Mouse (Mus musculus): ENCODE measurements around the gene Foxn3. TPM values are rescaled to one million over a fixed set of nuclear protein-coding genes. Genes with fewer than 3 reads are reported as not detected.

The Foxn3 gene
- total RNA-seq, 2 experiments from 2014 or later, result 98.5 to 102 TPM

DNA sequence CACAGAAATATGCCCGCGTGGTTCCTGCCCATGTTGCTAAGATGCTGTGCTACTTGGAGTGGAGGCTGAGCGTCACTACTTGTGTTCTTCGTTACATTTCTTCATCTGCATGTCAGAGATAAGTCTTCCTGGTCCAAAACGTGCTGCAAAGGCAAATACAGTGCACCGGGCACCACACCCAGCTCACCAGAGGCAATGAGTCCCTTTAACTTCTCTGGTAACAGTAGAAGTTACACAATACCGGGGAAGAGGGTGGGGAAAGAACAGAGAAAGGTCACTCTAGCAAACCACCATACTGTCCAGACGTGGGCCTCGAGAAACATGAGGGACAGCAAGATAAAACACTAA, 213.8 kb downstream of the Foxn3 start:
- no peak for DNase-seq

DNA sequence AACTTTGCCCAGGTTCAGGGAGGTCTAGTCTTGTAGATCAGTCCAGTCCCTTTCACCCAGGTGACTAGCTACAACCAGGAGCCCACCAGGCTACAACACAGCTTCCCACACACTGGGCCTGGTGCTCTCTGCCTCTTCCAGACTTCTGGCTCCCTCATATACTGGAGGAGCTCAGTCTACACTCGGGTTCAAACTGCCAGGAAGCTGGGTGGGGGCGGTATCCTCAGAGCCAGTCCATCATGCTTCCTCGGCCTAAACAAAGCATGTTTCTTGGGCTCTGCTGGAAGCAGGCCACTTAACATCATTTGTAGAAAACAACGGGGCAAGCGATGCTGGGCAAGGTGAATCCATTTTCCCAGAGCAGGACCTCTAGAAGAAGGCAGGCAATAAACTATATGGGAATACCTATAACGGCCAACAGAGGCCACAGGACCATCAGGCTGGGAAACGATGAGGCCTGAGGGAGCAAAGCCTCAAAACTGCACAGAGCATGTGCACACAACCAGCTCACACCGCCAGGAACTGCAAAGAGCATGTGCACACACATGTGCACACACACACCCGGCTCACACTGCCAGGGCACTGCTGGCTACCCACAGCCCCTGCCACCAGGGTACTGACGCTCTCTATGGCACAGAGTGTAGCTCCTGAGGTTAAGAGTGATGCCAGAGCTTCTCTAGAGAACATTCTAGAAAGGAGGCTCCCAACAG, 214.3 kb downstream of the Foxn3 start:
- DNase-seq, result no peak

DNA sequence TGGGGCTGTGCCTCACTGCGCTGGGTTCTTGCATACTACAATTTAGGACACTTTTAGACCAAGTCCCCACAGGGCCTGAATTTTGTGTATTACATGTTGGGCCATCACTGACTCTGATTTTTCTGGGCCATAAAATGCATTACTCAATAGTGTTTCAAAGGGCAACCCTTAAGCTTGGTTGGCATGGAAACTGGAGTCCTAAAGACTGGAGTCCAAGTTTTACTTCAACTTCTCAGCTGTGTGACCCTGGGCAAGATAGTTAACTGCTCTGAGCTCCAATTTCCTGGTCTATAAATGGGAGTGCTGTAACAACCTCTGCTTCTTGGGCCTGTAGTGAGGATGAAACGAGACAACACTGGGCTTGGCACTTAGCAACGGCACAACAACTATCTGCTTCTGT, 215.9 kb downstream of the Foxn3 start:
- DNase-seq, result no peak

DNA sequence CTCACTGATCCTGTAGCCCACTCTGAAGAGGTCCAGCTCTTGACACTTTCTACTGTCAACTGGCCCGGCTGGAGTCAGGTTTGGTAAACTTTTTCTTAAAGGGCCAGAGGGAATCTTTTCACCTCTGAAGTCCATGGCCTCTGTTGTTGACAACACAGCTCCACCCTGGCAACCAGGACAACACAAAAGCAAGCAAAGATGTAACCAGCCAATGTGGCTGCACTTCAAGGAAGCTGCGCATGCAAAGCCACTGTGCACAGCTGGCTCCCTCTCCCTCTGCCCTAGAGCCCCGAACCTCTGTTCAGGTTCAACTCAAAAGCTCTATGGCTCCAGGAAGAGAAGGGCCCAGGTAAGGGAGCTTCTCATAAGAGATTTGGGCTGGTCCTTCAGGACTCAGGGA, 216.4 kb downstream of the Foxn3 start:
- DNase-seq, result peak; percentile 56 to 63

DNA sequence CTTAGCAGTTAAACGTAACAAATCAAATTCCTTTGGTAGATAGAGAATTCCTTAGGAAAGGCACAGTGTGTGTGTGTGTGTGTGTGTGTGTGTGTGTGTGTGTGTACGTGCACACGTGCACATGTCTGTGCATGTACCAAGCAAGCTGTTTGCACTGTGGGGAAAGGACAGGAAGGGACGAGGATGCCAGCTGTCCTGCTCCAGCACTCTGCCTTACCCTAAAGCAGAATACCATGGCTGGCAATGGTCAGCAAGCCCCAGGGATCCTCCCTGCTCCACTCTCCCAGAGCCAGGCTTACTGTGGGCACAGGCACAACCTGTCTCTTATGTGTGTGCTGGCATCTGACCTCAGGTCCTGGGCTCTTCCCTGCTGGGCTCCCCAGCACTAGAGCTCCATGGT, 218.1 kb downstream of the Foxn3 start:
- no peak for DNase-seq

DNA sequence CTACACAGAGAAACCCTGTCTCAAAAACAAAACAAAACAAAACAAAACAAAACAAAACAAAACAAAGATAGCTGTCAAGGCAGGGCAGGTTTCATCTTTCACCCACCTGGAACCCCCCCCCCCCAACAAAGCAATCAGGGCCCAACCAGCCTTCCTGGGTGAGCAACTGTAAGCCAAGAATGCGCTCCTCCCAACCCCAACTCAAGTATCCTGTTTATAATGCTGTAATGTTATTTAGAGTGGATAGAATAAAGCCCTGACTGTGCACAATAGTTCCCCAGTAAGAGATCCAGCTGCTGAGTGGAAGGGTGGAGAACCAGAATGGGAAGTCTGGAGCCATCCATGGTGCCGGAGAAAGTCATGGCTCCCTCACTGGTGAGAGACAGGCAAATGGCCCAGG, 220.0 kb downstream of the Foxn3 start:
- no peak for DNase-seq

DNA sequence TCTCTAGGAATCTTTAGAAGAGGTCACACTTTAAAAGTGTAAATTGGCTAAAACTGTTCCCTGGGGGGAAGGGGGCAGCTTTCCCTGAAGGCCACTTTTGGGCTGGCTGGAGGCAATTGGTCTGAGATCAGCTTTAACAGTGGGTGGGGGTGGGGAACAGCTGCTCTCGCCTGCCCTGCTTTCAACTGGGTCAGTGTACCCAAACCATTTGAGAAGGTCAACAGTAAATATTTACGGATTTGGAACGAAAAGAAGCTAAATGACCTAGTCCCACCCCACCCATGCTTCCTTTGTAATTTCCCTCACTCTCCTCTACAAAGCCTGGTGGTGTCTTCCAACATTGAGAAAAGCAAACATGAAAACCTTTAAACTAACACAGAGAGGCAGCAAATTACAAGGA, 221.2 kb downstream of the Foxn3 start:
- no peak for DNase-seq

DNA sequence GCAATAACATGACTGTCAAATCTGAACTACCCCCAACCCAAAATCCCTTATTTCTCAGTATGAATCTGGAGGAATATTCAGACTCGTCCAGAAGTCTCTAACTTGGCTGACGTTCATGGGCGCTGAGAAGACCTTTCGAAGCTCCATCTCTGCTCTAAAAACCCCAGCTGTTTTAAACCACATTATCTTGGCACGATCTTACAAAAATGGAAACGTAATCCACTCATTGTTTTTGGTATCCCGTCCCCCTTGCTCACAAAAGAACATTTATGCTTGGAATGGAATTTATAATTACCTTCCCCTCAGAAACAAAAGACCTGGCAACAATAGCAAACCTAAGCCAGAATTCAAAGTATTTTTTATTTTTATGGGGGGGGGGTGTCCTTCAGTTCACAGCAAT, 221.6 kb downstream of the Foxn3 start:
- no peak for DNase-seq

DNA sequence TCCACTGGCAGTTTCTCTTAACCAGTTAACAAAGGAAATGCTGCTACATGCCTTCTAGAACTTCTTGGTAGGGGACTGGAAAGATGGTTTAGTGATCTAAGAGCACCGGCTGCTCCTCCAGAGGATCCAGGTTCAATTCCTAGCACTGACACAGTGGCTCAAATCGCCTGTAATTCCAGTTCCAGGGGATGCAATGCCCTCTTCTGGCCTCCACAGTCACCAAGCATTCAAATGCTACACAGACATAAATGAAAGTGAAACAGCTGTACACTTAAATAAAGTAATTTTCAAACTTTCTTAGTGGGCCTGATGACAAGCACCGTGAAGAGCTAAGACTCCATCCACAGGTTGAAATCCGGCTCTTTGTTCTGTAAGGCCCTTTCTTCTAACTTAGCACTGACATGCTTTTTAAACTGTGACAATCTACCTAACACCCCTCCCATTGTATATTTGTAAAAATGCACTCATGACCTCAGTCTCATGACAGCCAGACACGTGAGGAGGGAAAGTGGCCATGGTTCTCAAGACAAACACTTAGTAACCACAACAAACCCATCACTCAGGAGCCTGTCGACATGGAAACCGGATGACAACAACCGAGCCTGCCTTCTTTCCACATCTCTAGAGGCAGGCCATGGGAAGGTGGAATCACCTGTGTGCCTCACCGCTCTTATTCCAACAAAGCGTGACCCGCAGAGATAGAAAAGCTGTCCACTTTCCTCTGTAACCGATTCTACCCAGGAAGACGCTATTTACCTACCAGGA, 222.8 kb downstream of the Foxn3 start:
- DNase-seq, result peak; percentile 55 to 74

DNA sequence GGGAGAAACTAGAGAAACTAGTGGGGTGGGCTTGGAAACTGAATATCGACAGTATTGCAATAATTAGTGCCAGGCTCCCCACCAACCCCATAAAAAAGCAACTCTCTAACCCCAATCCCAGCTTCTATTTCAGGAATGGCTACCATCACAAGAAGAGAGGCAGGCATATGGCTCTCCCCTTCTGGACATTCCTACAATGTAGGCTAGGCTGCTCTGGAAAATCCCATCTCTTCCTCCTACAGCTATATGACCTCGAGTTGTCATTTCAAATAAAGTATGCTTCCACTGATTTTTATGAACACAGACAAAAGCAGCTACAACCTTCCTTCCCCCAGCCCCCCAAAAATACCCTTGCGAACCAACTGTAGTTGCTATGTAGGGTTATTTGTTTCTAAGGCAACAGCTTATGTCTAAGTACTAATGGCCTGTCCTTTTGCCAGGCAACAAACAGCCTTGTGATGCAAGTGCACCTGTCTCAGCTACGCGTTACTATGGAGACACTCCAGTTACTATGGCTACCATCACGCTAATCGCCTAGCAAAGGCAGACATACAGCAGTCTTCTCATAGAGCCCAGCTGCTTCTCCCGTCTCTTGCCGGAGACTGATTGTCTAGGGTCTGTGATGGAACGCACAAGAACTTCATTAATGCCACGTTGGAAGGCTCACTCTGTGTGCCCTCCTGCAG, 223.6 kb downstream of the Foxn3 start:
- DNase-seq, result no peak

DNA sequence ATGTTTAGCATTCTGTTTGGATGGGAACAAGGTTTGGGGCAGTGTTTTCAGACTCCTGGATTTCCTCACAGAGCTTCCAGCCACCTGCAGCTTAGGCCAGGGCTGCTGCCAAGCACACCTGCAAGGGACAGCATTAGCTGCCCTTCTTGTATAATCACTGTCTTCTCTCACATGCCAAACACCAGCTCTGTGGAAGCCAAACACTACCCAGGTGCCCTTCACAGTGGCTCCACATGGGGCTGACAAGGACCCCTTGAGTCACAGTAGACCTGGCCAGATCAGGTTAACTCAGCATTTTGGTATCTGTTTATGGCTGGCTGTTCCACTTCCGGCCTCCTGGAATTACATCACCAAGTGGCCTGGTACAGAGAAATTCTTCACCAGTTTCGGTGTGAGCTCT, 224.6 kb downstream of the Foxn3 start:
- no peak for DNase-seq

DNA sequence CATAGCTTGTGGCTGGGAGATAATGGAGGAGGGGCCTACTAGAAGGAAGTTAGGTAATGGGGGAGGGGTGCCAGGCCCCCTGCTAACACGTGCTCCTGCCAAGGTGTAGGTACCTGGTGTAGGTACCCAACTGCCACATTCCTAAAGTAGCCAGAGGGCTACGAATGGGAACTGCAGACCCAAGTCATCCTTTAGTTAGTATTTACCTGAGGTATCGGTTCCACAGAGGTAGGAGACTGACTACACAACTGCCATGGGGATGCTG, 226.3 kb downstream of the Foxn3 start:
- DNase-seq, result no peak

DNA sequence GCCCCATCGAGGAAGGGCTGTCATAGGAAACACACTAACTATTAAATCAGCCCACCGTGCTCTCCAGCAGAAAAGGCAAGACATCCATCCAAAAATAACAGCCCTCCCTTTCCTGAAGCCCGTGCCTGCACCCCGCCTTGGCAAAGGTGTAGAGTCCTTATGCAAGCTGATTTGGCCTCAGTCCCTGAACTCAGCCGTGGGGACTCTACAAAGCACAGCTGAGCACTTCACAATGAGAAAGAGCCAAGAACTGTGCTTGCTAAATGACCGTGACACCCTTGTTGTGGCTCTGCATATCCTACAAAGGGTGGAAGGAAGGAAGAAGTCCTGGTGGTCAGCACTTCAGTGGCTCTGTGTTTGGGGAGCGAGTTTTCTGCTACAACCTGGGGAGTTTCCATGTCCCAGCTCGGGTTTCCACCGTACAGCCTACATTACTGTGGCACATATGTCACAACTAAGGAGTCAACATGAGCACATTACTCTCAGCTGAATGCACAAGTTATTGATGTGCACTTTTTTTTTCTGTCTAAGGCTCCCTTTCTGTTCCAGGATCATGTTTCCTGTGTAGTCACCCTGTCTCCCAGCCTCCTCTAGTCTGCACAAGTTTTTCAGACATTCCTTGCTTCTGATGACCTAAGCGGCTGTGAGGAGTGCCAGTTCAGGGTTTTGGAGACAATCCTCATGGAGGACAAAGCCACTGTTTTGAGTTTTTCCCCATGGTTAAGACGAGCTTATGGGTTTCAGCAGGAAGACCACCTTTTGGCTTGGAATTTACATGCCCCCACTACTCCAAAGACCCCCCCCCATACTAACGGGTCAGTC, 226.8 kb downstream of the Foxn3 start:
- DNase-seq, result peak; percentile 91 to 95

DNA sequence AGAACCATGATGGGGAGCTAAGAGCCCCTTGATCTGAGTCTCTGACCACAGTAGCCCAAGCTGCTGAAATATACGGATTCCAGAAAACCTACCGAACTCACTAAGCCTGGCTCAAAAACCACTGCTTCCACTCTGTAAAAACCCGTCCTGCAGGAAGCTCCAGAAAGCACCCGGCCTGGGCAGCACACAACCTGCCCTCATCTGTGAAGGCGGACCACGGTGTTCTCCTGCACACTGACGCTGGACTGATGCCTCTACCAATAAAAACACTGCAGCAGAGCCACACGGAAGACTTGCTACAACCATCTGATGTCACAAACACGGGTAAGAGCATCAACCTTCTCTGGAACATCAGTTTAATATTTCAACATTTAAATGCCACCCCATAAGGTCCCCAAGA, 227.8 kb downstream of the Foxn3 start:
- no peak for DNase-seq

DNA sequence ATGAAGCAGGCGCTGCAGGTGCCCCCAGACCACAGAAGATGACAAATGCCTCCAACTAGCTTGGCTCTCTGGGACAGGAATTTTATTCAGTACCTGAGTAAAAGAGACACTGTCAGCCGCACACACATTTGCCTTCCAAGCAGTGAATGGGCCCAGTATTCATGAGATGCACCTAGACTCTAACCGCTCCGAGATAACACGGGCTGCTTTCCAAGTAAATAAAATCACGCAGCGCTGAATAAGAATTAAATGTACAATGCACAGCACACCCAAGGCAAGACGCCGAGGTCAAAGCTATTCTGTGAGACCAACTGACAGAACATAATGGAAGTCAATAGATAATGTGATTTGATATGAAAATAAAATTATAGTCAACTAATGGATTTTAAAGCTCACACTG, 229.4 kb downstream of the Foxn3 start:
- DNase-seq, result no peak

DNA sequence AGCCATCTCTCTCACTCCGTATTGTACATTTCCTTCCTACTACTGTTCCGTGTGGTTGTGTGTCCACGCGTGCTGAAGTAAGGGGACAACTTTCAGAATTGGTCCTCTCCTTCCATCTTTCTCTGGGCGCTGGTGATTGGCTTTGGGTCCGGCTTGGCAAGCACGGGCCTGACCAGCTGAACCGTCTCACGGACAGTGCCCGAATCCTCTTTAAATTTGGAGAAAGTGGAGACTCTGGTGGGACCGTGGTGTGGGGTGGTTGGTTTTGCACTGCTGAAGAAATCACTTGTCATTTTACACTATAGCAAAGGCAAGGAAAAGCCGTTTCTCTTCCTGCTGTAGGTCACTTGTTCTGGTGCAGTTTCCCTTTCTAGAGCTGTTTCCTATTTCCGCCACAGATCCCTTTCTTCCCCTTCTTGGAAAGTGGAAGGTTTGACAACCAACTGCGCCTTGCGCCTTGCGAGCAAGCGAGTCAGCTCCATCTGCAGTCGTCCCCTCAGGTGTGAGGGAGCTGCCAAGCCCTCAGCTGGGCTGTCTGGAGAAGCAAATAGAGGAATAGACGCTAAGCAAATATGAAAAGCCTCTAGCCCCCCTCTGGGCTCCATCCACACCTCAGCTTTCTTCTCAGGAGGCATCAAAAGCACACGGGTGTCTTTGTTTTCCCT, 229.9 kb downstream of the Foxn3 start:
- DNase-seq, result no peak

DNA sequence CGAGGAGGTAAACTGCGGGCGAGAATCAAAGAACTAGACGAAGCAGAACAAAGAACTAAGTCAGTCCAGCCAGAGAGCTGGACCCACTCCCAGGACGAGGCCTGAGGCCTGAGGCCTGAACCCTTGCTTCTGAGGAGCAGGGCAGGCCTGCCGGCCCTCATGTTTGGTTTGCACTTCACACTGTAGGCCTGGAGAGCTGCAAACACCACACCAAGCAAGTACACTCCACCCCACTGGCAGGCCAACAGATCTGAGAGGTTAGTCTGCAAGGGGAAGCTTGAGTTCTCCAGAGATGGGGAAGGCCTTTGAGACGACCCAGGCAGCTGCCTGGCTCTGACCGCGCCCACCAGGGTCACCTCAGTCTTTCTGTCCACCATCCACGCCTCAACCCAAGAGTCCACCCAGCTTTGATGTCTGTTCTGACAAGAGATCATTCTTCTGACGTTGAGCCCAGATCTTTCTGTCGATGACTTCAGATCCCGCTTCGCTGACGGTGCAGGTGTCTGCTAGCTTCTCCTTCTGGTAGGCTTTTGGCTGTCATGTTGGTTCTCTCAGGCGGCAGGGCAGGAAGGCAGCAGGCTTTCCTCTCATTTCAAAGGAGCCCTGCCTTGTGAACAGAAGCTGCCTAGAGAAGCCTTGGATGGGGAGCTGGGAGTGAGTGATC, 231.1 kb downstream of the Foxn3 start:
- no peak for DNase-seq

DNA sequence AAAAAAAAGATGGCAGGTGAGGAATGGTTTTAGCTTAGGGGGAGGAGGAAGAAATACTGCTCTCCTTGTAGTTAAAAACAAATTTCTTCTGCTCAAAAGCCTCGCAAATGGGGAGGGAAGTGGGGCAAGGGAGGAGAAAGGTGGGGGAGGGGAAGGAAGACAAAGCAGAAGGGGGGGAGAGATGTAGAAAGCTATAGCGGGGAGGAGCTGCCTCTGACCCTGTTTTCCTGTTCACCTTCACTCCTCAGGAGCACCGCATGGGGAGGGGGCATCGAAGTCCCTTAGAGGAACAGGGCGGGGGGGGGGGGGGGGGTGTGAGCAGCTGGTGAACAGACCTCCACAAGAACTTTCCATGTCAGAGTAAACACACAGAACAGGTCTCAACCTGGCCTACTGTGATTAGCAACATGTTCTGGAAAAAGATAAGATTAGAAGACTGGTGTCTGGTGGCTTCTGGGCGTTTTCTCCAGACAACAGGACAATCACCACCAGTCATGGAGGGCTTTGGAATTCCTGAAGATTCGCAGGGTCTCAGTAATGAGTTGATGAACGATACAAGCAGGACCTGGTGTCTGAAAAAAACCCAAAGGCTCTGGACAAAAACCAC, 231.9 kb downstream of the Foxn3 start:
- DNase-seq, result no peak

DNA sequence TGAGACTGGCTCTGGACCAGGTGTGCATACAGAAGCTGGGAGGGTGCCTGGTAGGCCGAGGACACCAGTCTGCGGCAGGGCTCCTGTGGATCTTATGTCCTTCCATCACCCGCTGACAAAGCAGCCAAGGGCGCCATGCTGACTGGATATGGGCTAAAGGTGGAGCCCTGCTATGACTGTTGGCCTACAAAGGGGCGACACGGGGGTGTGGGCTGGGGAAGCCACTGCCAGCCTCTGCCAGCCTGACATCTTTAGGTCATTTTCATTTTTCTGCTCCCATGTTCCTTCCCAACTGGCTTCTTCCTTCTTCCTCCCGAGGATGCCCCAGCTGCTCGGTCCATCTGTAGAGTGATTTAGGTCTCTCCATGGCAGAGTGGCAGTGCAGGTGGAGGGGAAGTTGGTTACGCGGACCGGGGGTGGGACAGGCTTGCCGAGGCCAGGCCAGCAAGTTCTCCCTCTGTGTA, 232.5 kb downstream of the Foxn3 start:
- no peak for DNase-seq

DNA sequence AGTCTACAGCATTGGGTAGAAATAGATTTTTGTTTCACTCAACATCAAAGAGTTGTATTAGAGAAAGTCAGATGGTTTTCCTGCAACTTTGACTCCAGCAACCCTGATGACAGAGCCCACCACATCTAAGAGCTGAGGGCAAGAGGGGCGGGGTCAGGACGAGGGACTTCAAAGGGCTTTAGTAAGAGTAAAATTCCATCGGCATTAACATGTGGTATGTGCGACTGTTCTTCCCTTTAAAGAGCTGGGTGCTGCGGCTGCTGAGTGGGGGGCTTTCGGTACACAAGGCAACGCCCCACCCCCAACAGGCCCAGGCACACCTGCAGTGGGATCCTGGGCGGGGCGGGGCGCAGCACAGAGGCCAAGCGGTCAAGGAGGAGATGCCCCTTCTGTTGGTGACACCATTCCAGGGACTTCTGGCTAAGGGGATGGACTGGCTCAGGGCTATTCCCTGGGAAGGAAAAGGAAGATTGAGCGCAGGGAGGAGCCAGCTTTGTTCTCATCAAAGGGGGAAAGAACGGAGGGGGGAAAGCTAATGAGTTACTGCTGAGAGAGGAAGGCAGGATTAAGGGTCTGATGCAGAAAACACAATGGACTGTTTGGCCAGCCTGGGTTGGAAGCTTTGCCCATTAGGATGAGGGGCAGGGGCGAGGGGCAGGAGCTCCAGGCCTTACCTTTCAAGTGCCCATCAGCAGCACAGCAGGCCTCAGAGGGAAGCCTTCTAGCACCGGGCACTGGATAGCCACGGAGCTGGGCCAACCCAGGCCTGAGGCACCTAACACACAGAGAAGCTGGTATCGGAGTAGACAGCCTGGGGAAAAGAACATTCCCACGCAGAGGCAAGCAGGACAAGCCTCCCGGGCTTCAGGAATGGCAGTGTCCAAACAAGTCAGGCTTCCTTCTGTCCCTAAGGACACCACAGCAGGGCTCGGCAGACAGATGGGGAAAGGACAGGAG, 233.8 kb downstream of the Foxn3 start:
- DNase-seq, result no peak

Data from heart, adult 18-20 months (tissue).